Mouse (Mus musculus): ENCODE results near the gene Hsp90ab1.

GRCm38 (mm10) chr17:45601877-45602304, 28.8 kb upstream of the Hsp90ab1 start, which contains the start of gene Mymx:
- no peak for TF ChIP-seq CTCF (IDR thresholded peaks at IDR 0.05; ENCODE audit: borderline replicate concordance, extremely low read depth, insufficient read depth, insufficient read length)
- TF ChIP-seq POLR2A (IDR thresholded peaks at IDR 0.05; ENCODE audit: borderline replicate concordance, extremely low read depth, insufficient read depth, insufficient read length, poor library complexity, severe bottlenecking): no peak

Data from brain, embryonic 14.5 days (tissue).